Mouse (Mus musculus): Measurements from ENCODE around the gene Tap2.
A peak's percentile ranks its signal among the peaks of the same experiment; 100 is the strongest.

Gene Tap2

DNA sequence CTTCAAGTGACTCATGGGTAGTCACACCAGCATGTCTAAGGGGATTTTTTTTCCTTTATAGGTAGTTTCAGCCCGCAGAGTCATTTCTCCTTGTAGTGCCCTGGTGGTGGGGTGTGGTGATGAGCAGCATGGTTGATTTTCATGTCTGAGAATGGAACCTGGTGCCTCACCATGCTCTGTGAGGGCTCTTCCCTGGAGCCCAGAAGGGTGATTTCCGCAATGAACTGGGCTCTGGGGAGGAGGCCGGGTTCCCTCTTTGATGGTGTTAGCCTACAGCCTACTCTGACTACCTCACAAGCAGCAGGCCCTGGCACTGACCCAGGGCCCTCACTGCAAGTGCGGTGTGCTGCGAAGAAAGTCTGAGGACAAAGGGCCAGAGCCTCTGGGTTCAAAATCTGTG, at the start of gene Tap2:
Tap2 (plus strand) TSS at position 84 of the 400 bp plus-strand sequence.
- DNase-seq (ENCODE audit: low spot score in 2 of 2): no peak

DNA sequence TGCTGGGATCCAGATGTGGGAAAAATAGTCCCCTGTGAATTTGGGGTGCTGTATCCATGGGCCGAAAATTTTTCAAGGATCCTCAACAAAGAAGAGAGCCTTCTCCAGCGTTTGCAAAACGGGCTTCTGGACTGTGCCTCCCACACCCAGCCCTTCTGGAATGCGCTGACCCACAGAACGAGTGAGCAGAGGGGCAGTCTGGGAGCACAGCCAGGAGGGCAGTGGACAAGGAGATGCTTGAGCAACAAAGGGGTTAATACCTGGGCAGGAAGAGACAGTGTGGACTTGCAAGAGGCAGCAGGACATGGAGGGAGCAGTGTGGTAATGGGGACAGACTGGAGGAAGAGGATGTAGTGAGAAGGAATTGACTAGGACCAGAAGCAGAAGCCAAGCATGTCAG, 47.8 kb upstream of the Tap2 start:
- DNase-seq (ENCODE audit: low spot score in 2 of 2): no peak

- peak in 1 of 2 experiments; percentile 12 for DNase-seq (ENCODE audit: low spot score in 2 of 2)
Measured at GRCm38 (mm10) chr17:34164202-34164895, 39.0 kb upstream of the Tap2 start.

DNA sequence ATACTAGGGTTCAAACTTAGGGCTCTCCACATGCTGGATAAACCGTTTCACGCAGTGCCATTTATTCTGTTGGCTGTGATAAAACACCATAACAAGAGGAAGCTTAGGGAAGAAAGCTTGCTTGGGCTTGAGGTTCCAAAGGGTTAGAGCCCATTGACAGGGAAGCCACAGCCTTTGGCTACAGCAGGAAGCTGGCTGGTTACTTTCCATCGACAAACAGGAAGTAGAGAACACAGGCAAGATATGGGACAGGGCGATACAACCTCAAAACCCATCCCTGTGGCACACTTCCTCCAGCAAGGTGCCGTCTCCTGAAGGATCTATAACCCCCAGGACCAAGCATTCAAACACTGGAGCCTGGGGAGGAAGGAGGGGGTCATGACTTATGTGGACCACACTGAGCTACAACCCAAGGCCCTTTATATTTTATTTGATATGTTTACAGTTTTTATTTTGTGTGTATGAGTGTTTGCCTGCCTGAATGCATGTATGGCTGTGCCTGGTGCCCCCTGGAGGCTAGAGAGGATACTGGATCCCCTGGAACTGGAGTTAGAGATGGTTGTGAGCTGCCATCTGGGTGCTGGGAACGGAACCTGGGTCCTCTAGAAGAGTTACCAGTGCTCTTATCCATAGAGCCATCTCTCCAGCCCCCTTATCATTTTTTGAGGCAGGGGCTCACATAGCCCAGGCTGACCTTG, 38.1 kb upstream of the Tap2 start:
- no peak for DNase-seq (ENCODE audit: low spot score in 2 of 2)

DNA sequence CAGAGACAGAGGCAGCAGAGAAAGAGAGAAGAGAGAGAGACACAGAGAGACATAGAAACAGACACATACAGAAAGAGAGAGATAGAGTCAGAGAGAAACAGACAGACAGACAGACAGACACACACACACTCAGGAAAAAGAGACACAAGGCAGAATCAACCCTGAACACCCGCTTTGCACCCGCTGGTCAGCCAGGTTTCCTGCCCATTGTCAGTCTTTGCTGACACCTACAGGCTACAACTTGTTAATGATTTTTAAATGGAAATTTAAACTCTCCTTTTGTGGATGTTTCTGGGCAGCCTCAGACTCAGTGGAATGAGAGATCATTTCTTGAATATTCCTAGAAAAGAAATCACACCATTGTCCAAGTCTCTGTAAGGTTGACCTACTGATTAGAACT, 34.0 kb upstream of the Tap2 start:
- peak in 1 of 2 experiments; percentile 28 for DNase-seq (ENCODE audit: low spot score in 2 of 2)

DNA sequence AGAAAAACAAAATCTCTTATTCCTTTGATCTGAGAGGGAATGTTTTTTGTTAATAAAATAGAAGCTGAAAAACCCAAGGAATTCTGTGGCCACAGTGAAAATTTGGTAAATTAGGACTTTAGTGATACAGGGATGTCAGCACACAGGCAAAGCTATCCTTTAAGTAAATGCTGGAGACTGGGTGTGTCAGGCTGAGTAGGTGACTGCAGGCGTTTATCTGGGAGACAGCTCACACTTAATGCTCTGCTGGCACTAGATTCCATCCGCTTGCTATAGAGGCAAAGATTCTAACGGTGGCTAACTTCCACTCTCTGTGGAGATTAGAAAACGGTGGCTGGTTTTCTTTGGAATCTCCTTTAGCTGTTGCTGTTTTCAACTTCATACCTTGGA, 32.8 kb upstream of the Tap2 start:
- no peak for DNase-seq (ENCODE audit: low spot score in 2 of 2)

GRCm38 (mm10) chr17:34170877-34171498, 32.3 kb upstream of the Tap2 start:
- DNase-seq (ENCODE audit: low spot score in 2 of 2): peak; percentile 74 to 77

DNA sequence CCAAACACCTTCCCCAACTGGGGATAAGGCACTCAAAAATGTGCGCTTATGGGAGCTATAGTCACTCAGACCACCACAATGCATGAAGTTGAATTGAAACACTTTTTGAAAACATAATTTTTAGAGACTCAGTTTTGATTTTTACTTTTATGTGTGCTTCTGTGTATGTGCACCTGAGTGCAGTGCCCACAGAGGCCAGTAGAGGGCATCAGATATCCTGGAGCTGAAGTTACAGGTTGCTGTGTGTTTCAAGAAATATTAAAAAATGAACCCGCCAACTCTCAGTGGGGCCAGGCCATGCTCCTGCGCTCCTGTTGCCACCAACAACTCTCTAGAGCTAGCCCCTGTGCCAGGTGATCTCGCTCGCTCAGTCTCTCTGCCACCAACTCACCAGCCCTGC, 30.8 kb upstream of the Tap2 start:
- DNase-seq (ENCODE audit: low spot score in 2 of 2): no peak

DNA sequence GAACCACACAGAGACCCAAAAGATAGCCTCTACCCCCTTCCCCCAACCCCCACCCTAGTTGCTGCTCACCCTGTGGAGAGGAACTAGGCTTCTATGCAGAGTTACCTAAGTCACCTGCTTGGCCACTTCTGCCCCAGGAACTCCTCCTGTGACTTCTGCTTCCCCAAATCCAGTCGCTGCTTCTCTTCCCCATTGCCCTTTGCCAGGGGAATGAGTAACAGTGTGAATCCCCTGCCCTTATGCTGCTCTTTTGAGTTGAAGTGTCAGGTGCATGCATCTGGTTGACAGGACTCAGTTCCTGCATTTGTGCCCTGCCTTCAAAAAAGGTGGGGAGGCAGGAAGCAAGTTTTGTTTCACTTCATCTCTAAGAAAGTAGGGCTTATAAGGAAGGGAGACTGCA, 29.3 kb upstream of the Tap2 start:
- no peak for DNase-seq (ENCODE audit: low spot score in 2 of 2)

DNA sequence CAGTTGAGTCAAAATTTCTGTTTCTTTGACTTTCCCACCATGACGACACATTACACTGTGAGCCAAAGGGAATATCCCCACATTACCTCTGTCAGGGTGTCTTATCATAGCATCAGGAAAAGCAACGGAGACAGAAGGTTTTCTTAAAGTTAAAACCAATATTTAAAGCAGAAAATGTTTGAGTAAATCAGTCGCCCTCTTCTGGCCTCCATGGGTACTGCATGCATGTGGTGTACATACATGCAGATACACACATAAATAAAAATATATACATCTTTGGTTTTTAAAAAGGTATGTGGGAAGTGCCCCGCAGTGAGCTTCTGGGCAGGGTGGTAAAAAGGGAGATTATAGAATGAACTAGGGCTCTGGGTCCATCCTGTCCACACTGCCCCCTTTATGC, 26.1 kb upstream of the Tap2 start:
- DNase-seq (ENCODE audit: low spot score in 2 of 2): no peak

- no peak for DNase-seq (ENCODE audit: low spot score in 2 of 2)
Measured at GRCm38 (mm10) chr17:34179019-34179418, 24.3 kb upstream of the Tap2 start.

GRCm38 (mm10) chr17:34179913-34180859, 23.1 kb upstream of the Tap2 start:
- no peak for DNase-seq (ENCODE audit: low spot score in 2 of 2)

DNA sequence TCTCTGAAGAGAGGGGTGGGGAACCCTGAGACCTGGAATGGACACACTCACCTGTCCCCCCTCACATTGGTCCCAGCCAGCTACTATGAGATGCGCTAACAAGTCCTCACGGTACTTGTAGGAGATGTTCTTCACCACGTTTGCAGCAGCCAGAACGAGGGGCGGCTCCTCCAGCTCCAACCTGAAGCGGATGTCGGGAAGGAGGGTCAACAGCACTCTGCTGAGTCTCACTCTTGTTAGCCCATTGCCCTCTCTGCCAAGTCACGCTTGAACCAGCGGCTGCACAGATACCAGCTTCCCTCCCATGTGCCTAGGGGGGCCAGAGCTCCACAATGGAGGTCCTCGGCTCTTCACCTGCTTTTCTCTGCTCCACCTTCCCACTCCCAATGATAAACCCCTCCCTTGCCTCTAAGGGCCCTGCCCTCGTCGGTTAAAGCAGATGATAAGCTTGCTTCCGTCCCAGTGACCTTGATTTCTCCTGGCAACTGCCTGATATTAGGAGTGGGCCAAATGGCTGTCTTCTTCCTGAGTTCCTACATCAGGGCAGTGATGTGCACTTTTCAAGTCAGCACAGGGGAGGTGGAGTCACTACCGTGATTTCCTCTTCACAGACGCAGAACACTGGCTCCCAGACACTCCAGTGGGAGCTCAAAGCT, 19.6 kb upstream of the Tap2 start:
- DNase-seq (ENCODE audit: low spot score in 2 of 2): no peak

GRCm38 (mm10) chr17:34185526-34185925, 17.8 kb upstream of the Tap2 start:
- no peak for DNase-seq (ENCODE audit: low spot score in 2 of 2)

- no peak for DNase-seq (ENCODE audit: low spot score in 2 of 2)
Measured at GRCm38 (mm10) chr17:34186885-34187260, 16.5 kb upstream of the Tap2 start.

DNA sequence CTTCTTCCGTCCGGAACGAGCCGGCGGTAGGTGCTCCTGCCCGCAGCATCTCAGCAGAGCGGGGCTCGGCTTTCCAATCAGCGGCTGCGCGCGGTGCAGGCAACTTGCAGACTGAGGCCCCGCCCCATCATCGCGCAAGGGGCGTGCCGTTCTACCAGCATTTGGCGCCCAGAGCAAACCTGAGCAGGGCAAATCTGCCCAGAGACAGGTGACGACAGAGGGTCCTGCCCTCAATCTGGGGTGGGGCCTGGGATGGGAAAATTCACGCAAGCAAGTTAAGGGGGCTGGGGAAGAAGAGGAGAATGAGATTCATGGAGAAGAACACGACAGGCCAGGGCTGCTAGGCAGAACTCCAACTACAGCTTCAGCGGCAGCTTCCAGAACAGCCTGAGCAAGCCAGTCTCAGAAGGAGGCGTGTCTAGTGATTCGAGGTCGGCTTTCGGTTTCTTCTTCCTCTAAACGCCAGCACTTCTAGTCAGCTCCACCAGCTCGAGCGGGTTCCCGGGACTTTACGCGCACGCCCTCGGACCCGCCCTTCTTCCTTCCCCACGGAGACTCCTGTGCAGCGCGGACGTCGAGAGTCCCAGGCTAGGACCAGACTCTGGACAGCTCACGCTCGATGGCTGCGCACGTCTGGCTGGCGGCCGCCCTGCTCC, 15.9 kb upstream of the Tap2 start, which contains the start of the genes Tap1 and Psmb9:
Tap1 (plus strand) TSS at position 293 of the 656 bp plus-strand sequence.
Psmb9 (minus strand) TSS at position 504 of the 656 bp plus-strand sequence.
- peak; percentile 98 to 99 for DNase-seq (ENCODE audit: low spot score in 2 of 2)

DNA sequence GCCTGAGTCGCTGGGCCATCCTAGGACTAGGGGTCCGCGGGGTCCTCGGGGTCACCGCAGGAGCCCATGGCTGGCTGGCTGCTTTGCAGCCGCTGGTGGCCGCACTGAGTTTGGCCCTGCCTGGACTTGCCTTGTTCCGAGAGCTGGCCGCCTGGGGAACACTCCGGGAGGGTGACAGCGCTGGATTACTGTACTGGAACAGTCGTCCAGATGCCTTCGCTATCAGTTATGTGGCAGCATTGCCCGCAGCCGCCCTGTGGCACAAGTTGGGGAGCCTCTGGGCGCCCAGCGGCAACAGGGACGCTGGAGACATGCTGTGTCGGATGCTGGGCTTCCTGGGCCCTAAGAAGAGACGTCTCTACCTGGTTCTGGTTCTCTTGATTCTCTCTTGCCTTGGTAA, 15.3 kb upstream of the Tap2 start:
- peak; percentile 38 to 45 for DNase-seq (ENCODE audit: low spot score in 2 of 2)

- no peak for DNase-seq (ENCODE audit: low spot score in 2 of 2)
Measured at GRCm38 (mm10) chr17:34188986-34189385, 14.3 kb upstream of the Tap2 start.

DNA sequence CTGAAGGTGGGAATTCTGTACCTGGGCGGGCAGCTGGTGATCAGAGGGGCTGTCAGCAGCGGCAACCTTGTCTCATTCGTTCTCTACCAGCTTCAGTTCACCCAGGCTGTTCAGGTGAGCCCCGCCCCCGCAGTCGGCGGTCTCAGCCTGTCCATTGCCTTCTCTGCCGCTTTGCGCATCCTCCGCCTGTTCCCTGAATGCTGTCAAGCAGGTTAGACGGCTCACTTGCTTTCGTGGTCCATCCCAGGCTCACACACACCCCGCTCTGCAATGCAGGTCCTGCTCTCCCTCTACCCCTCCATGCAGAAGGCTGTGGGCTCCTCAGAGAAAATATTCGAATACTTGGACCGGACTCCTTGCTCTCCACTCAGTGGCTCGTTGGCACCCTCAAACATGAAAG, 10.5 kb upstream of the Tap2 start:
- DNase-seq (ENCODE audit: low spot score in 2 of 2): peak; percentile 47 to 58

DNA sequence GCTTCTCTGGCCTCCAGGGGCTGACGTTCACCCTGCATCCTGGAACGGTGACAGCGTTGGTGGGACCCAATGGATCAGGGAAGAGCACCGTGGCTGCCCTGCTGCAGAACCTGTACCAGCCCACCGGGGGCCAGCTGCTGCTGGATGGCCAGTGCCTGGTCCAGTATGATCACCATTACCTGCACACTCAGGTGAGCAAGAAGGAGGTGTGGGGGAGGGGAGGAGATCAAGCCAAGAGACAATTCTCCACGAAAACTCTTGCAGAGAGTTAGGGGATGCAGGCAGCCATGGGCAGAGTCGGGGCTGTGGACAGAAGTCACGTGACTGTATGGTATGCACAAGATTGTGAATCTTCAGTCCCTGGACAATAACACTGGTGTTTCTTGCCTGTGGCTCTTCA, 9.9 kb upstream of the Tap2 start:
- DNase-seq (ENCODE audit: low spot score in 2 of 2): no peak

- no peak for DNase-seq (ENCODE audit: low spot score in 2 of 2)
Measured at GRCm38 (mm10) chr17:34194723-34195122, 8.6 kb upstream of the Tap2 start.
